Mouse (Mus musculus): Measurements from ENCODE around the gene Bri3. TPM values are rescaled to one million over a fixed set of nuclear protein-coding genes. Genes with fewer than 3 reads are reported as not detected.

Gene Bri3
- polyA plus RNA-seq, 1 experiment from 2014 or later, result 113 TPM

- no peak overlapping the region for H3K4me2 ChIP-seq
- no peaks in the 10 kb centered on the region for H3K4me1 ChIP-seq
- no peaks in the 10 kb centered on the region for H3K36me3 ChIP-seq
- H3K9ac ChIP-seq, result no peak overlapping the region
- no peaks in the 10 kb centered on the region for H3K27me3 ChIP-seq
- H3K27ac ChIP-seq, result no peak overlapping the region
- 52% methylated on average over 1 of the region's 1 CpGs for WGBS
- no peak for ATAC-seq (ENCODE audit: insufficient number of reproducible peaks, insufficient read depth, low FRiP score, low TSS enrichment, low read depth)
- H3K4me3 ChIP-seq, result no peak overlapping the region
- H3K9me3 ChIP-seq, result no peaks in the 10 kb centered on the region
Measured at GRCm38 (mm10) chr5:144341085-144341484, 96.8 kb downstream of the Bri3 start.

GRCm38 (mm10) chr5:144344592-144344991, 100.4 kb downstream of the Bri3 start:
- H3K27ac ChIP-seq, result no peak overlapping the region
- H3K9me3 ChIP-seq, result no peaks in the 10 kb centered on the region
- no peak for ATAC-seq (ENCODE audit: insufficient number of reproducible peaks, insufficient read depth, low FRiP score, low TSS enrichment, low read depth)
- no peak overlapping the region for H3K4me2 ChIP-seq
- 83% methylated on average over 6 of the region's 6 CpGs for WGBS
- no peak overlapping the region for H3K9ac ChIP-seq
- no peaks in the 10 kb centered on the region for H3K36me3 ChIP-seq
- no peaks in the 10 kb centered on the region for H3K4me1 ChIP-seq
- no peaks in the 10 kb centered on the region for H3K27me3 ChIP-seq
- no peak overlapping the region for H3K4me3 ChIP-seq

- Histone ChIP-seq H3K27me3 (no peaks in the 10 kb centered on the region), H3K9ac (no peak overlapping the region), H3K36me3 (no peaks in the 10 kb centered on the region), H3K9me3 (no peaks in the 10 kb centered on the region), H3K4me2 (no peak overlapping the region), H3K4me1 (no peaks in the 10 kb centered on the region), H3K27ac (no peak overlapping the region), H3K4me3 (no peak overlapping the region)
- no peak for ATAC-seq (ENCODE audit: insufficient number of reproducible peaks, insufficient read depth, low FRiP score, low TSS enrichment, low read depth)
- WGBS, result 30% methylated on average over 8 of the region's 8 CpGs
Measured at GRCm38 (mm10) chr5:144351185-144351584, 106.9 kb downstream of the Bri3 start.

- Histone ChIP-seq H3K4me2 (no peak overlapping the region), H3K36me3 (no peaks in the 10 kb centered on the region), H3K27ac (no peak overlapping the region), H3K27me3 (peaks cover 6% of the 10 kb centered on the region), H3K9ac (no peak overlapping the region), H3K9me3 (no peaks in the 10 kb centered on the region), H3K4me1 (peaks cover 7% of the 10 kb centered on the region), H3K4me3 (no peak overlapping the region)
- ATAC-seq (ENCODE audit: insufficient number of reproducible peaks, insufficient read depth, low FRiP score, low TSS enrichment, low read depth), result no peak
- WGBS, result 82% methylated on average over 9 of the region's 9 CpGs
Measured at GRCm38 (mm10) chr5:144352250-144353047, 108.2 kb downstream of the Bri3 start.

GRCm38 (mm10) chr5:144356776-144357455, 112.7 kb downstream of the Bri3 start:
- H3K36me3 ChIP-seq, result no peaks in the 10 kb centered on the region
- H3K27me3 ChIP-seq, result peaks cover 14% of the 10 kb centered on the region
- peak overlapping the region; percentile 61 for H3K4me3 ChIP-seq
- peak overlapping the region; percentile 94 for H3K4me2 ChIP-seq
- H3K9me3 ChIP-seq, result no peaks in the 10 kb centered on the region
- peaks cover 18% of the 10 kb centered on the region for H3K4me1 ChIP-seq
- 6% methylated on average over 17 of the region's 17 CpGs for WGBS
- H3K27ac ChIP-seq, result no peak overlapping the region; the same call in 1 of the 2 replicates
- peak overlapping the region; percentile 74 for H3K9ac ChIP-seq
- ATAC-seq (ENCODE audit: insufficient number of reproducible peaks, insufficient read depth, low FRiP score, low TSS enrichment, low read depth), result no peak

GRCm38 (mm10) chr5:144357551-144357880, 113.3 kb downstream of the Bri3 start:
- Histone ChIP-seq H3K4me1 (peaks cover 18% of the 10 kb centered on the region), H3K9ac (peak overlapping the region; percentile 74), H3K4me2 (peak overlapping the region; percentile 94), H3K4me3 (peak overlapping the region; percentile 61), H3K9me3 (no peaks in the 10 kb centered on the region), H3K27me3 (peaks cover 14% of the 10 kb centered on the region), H3K27ac (peak overlapping the region; percentile 51), H3K36me3 (no peaks in the 10 kb centered on the region)
- ATAC-seq (ENCODE audit: insufficient number of reproducible peaks, insufficient read depth, low FRiP score, low TSS enrichment, low read depth), result peak; percentile 40; the same call in 1 of the 2 replicates
- under 1% methylated on average over 27 of the region's 27 CpGs for WGBS

GRCm38 (mm10) chr5:144357881-144358591, 113.8 kb downstream of the Bri3 start, which contains the start of gene Baiap2l1:
TSS of gene Baiap2l1 (minus strand) at chr5:144358112.
- peak within 1 kb of the TSS; percentile 51 for H3K27ac ChIP-seq

GRCm38 (mm10) chr5:144358592-144358917, 114.3 kb downstream of the Bri3 start:
- 7% methylated on average over 10 of the region's 10 CpGs for WGBS
- peaks cover 18% of the 10 kb centered on the region for H3K4me1 ChIP-seq
- H3K27me3 ChIP-seq, result peaks cover 14% of the 10 kb centered on the region
- H3K4me3 ChIP-seq, result peak overlapping the region; percentile 61
- no peak; the same call in 1 of the 2 replicates for ATAC-seq (ENCODE audit: insufficient number of reproducible peaks, insufficient read depth, low FRiP score, low TSS enrichment, low read depth)
- H3K27ac ChIP-seq, result no peak overlapping the region; the same call in 1 of the 2 replicates
- no peaks in the 10 kb centered on the region for H3K9me3 ChIP-seq
- peak overlapping the region; percentile 74; the same call in 1 of the 2 replicates for H3K9ac ChIP-seq
- H3K4me2 ChIP-seq, result peak overlapping the region; percentile 94
- H3K36me3 ChIP-seq, result no peaks in the 10 kb centered on the region

More at GRCm38 (mm10) chr5:144357881-144358591, 113.8 kb downstream of the Bri3 start, which contains the start of gene Baiap2l1:
- H3K4me3 ChIP-seq, result peak within 1 kb of the TSS; percentile 61
- no peaks in the 10 kb centered on the region for H3K36me3 ChIP-seq
- peaks cover 14% of the 10 kb centered on the region for H3K27me3 ChIP-seq
- peak; percentile 94 for ATAC-seq (ENCODE audit: insufficient number of reproducible peaks, insufficient read depth, low FRiP score, low TSS enrichment, low read depth)
- WGBS, result under 1% methylated on average over 59 of the region's 60 CpGs
- H3K9ac ChIP-seq, result peak within 1 kb of the TSS; percentile 74
- H3K4me2 ChIP-seq, result peak within 1 kb of the TSS; percentile 94
- peaks cover 18% of the 10 kb centered on the region for H3K4me1 ChIP-seq
- no peaks in the 10 kb centered on the region for H3K9me3 ChIP-seq

GRCm38 (mm10) chr5:144359886-144360285, 115.6 kb downstream of the Bri3 start:
- Histone ChIP-seq H3K4me3 (no peak overlapping the region), H3K27me3 (peaks cover 14% of the 10 kb centered on the region), H3K9me3 (no peaks in the 10 kb centered on the region), H3K4me1 (peaks cover 18% of the 10 kb centered on the region), H3K4me2 (no peak overlapping the region), H3K9ac (no peak overlapping the region), H3K36me3 (no peaks in the 10 kb centered on the region), H3K27ac (no peak overlapping the region)
- ATAC-seq (ENCODE audit: insufficient number of reproducible peaks, insufficient read depth, low FRiP score, low TSS enrichment, low read depth), result no peak
- WGBS, result 81% methylated on average over 6 of the region's 6 CpGs

- peaks cover 18% of the 10 kb centered on the region for H3K4me1 ChIP-seq
- no peaks in the 10 kb centered on the region for H3K36me3 ChIP-seq
- H3K4me3 ChIP-seq, result no peak overlapping the region
- H3K27me3 ChIP-seq, result peaks cover 14% of the 10 kb centered on the region
- H3K9me3 ChIP-seq, result no peaks in the 10 kb centered on the region
- ATAC-seq (ENCODE audit: insufficient number of reproducible peaks, insufficient read depth, low FRiP score, low TSS enrichment, low read depth), result no peak
- 62% methylated on average over 6 of the region's 6 CpGs for WGBS
- H3K9ac ChIP-seq, result no peak overlapping the region
- H3K4me2 ChIP-seq, result no peak overlapping the region
- no peak overlapping the region for H3K27ac ChIP-seq
Measured at GRCm38 (mm10) chr5:144360346-144360745, 116.1 kb downstream of the Bri3 start.

- WGBS, result 93% methylated on average over 11 of the region's 11 CpGs
- no peak for ATAC-seq (ENCODE audit: insufficient number of reproducible peaks, insufficient read depth, low FRiP score, low TSS enrichment, low read depth)
- H3K27me3 ChIP-seq, result no peaks in the 10 kb centered on the region
- H3K4me3 ChIP-seq, result no peak overlapping the region
- no peak overlapping the region for H3K9ac ChIP-seq
- no peaks in the 10 kb centered on the region for H3K9me3 ChIP-seq
- H3K36me3 ChIP-seq, result no peaks in the 10 kb centered on the region
- no peak overlapping the region for H3K27ac ChIP-seq
- no peaks in the 10 kb centered on the region for H3K4me1 ChIP-seq
- no peak overlapping the region for H3K4me2 ChIP-seq
Measured at GRCm38 (mm10) chr5:144364680-144365357, 120.6 kb downstream of the Bri3 start.

Data from embryonic facial prominence, embryonic 13.5 days (tissue).